In genomic region chr7:66008892-66009273, GRCm38 (mm10) we compare ENCODE assay signal across 23 mouse cellular contexts. TPM values are rescaled to one million over a fixed set of nuclear protein-coding genes. Genes with fewer than 3 reads are reported as not detected.
DNase-seq lines count a peak whose midpoint lies in the region; ATAC-seq and TF ChIP-seq lines count a peak whose summit lies in the region.
"Had no signal": no experiment of that assay in that cellular context is flagged by ENCODE, and none has a peak within 500 bp of the region (broad histone marks: within the 10 kb centered on the region; RNA-seq: fewer than 3 reads in every experiment).

No protein-coding gene starts in this region.

- ATAC-seq in forebrain, embryonic 16.5 days: peak; percentile 51; the same call in 1 of the 2 replicates
- no peak for ATAC-seq in forebrain, embryonic 11.5 days (replicated peaks; ENCODE audit: low FRiP score)
- ATAC-seq in erythroblast, adult 5-6 weeks (replicated peaks; ENCODE audit: low FRiP score, poor library complexity, severe bottlenecking): no peak
- ATAC-seq: hindbrain, embryonic 16.5 days had no signal

- H3K27ac ChIP-seq in forebrain, embryonic 16.5 days (ENCODE audit: low read length): no peak overlapping the region
- no peak overlapping the region for H3K27ac ChIP-seq in forebrain, embryonic 11.5 days (ENCODE audit: low read depth, low read length)
- no peak overlapping the region for H3K27ac ChIP-seq in left cerebral cortex, adult 2 months
- H3K27ac ChIP-seq: heart, embryonic 10.5 days; macrophage had no signal

- H3K27me3 ChIP-seq in forebrain, embryonic 16.5 days (replicated peaks; ENCODE audit: control insufficient read depth, insufficient read depth, low read length): no peaks in the 10 kb centered on the region
- H3K27me3 ChIP-seq in forebrain, embryonic 11.5 days (ENCODE audit: control insufficient read depth, insufficient read depth, low read length): no peaks in the 10 kb centered on the region

- no peaks in the 10 kb centered on the region for H3K36me3 ChIP-seq in forebrain, embryonic 16.5 days (ENCODE audit: control insufficient read depth, insufficient read depth)
- H3K36me3 ChIP-seq in forebrain, embryonic 11.5 days (ENCODE audit: control insufficient read depth, insufficient read depth, low read length): no peaks in the 10 kb centered on the region
- H3K36me3 ChIP-seq: heart, embryonic 10.5 days had no signal

- no peak for TF ChIP-seq CTCF in left cerebral cortex, adult 2 months (IDR thresholded peaks at IDR 0.05)

- intact Hi-C loops in left cerebral cortex, postnatal 14 days (cut with DNase I): no loop called here
- intact Hi-C loops in left cerebral cortex, adult 2 months (cut with DNase I): no loop called here

- H3K9me3 ChIP-seq in forebrain, embryonic 16.5 days (ENCODE audit: control insufficient read depth, low read length): no peaks in the 10 kb centered on the region
- H3K9me3 ChIP-seq in forebrain, embryonic 11.5 days (ENCODE audit: control insufficient read depth, low read length): no peaks in the 10 kb centered on the region
- H3K9me3 ChIP-seq: heart, embryonic 10.5 days had no signal

- no peak overlapping the region for H3K9ac ChIP-seq in forebrain, embryonic 16.5 days (replicated peaks; ENCODE audit: low read depth, low read length)
- no peak overlapping the region for H3K9ac ChIP-seq in forebrain, embryonic 11.5 days (ENCODE audit: low read length)

- no peak for DNase-seq in forebrain, embryonic 11.5 days (ENCODE audit: low spot score)
- peak; percentile 19 to 28 for DNase-seq in left cerebral cortex, postnatal 14 days (ENCODE audit: low spot score in 2 of 2)
- no peak for DNase-seq in left cerebral cortex, adult 2 months (ENCODE audit: extremely low spot score in 1 of 2, low spot score in 2 of 2)
- peak; percentile 41 to 50 for DNase-seq in right cerebral cortex, postnatal 10 days (ENCODE audit: low spot score in 2 of 2)
- DNase-seq in right cerebral cortex, postnatal 25 days: no peak
- DNase-seq: adrenal gland, adult 2 months; gastrocnemius, postnatal 36 days; heart, postnatal 14 days; kidney, adult 18-20 months; kidney, postnatal 36 days; midbrain, embryonic 14.5 days; right cerebral cortex, postnatal 4 days; thymus, adult 2 months had no signal

- peak overlapping the region; percentile 2; the same call in 1 of the 2 replicates for H3K4me2 ChIP-seq in forebrain, embryonic 16.5 days (ENCODE audit: low read length)
- H3K4me2 ChIP-seq in forebrain, embryonic 11.5 days (ENCODE audit: low read depth, low read length, severe bottlenecking): no peak overlapping the region
- H3K4me2 ChIP-seq: liver, embryonic 11.5 days had no signal

- no peak overlapping the region for H3K4me3 ChIP-seq in forebrain, embryonic 16.5 days (replicated peaks; ENCODE audit: low read length)
- H3K4me3 ChIP-seq in forebrain, embryonic 11.5 days (ENCODE audit: low read depth, low read length): no peak overlapping the region
- H3K4me3 ChIP-seq in left cerebral cortex, adult 2 months: no peak overlapping the region
- H3K4me3 ChIP-seq: heart, embryonic 10.5 days had no signal

- WGBS in forebrain, embryonic 16.5 days: 56% methylated on average over 16 of the region's 16 CpGs
- WGBS in forebrain, embryonic 11.5 days: 93% methylated on average over 16 of the region's 16 CpGs

- peaks cover 11% of the 10 kb centered on the region for H3K4me1 ChIP-seq in forebrain, embryonic 16.5 days (replicated peaks; ENCODE audit: control insufficient read depth, insufficient read depth, low read length)
- 0 out of 2 replicates have a peak, but pooled peaks cover 3% of the 10 kb centered on the region for H3K4me1 ChIP-seq in forebrain, embryonic 11.5 days (replicated peaks; ENCODE audit: control insufficient read depth, insufficient read depth, low read length)
- H3K4me1 ChIP-seq: heart, embryonic 10.5 days had no signal

RNA-seq across cellular contexts. Expression of gene Gm45213, which starts 34.5 kb away (rescaled TPM):
- polyA plus RNA-seq in forebrain, embryonic 16.5 days (2015; fragmentation: Nextera tagmentation; extraction: Ambion mirVana): not detected in 2 replicates
- polyA plus RNA-seq in forebrain, embryonic 11.5 days (2014; fragmentation: Nextera tagmentation; extraction: Ambion mirVana): not detected in 2 replicates
- not detected for total RNA-seq in left cerebral cortex, postnatal 14 days (2021)
- not detected for total RNA-seq in left cerebral cortex, adult 2 months (2021)
- not detected in 2 replicates for total RNA-seq in erythroblast, adult 5-6 weeks (2015; ENCODE audit: low replicate concordance)
- not detected in 2 replicates for total RNA-seq in erythroblast, adult 5-6 weeks (2017; ENCODE audit: low replicate concordance)
- total RNA-seq: adrenal gland, adult 2 months; gastrocnemius, postnatal 36 days; heart, postnatal 14 days; left cerebral cortex, postnatal 10 days; MEL had no signal
- polyA plus RNA-seq: adrenal gland, adult 2 months; embryonic facial prominence, embryonic 11.5 days; frontal cortex, adult 2 months; heart, embryonic 10.5 days; hindbrain, embryonic 16.5 days; liver, embryonic 11.5 days; macrophage; midbrain, embryonic 14.5 days; thymus, adult 2 months had no signal

RNA-seq across cellular contexts. Expression of gene Snrpa1, which starts 49.9 kb away (rescaled TPM):
- polyA plus RNA-seq in forebrain, embryonic 16.5 days (2015; fragmentation: Nextera tagmentation; extraction: Ambion mirVana): 147 and 154 TPM in 2 replicates
- 229 and 250 TPM in 2 replicates for polyA plus RNA-seq in forebrain, embryonic 11.5 days (2014; fragmentation: Nextera tagmentation; extraction: Ambion mirVana)
- 10 to 100 TPM; 32.6 to 33.1 TPM for total RNA-seq in left cerebral cortex, postnatal 14 days (2021)
- total RNA-seq in left cerebral cortex, adult 2 months (2021): 10 to 100 TPM; 36.8 to 37.0 TPM
- total RNA-seq in erythroblast, adult 5-6 weeks (2015; ENCODE audit: low replicate concordance): 22.6 and 33.0 TPM in 2 replicates
- total RNA-seq in erythroblast, adult 5-6 weeks (2017; ENCODE audit: low replicate concordance): 14.6 and 24.2 TPM in 2 replicates

Comparison
In these comparisons a context has a peak if more than half of its experiments do, and no peak if none do; other contexts are left out.
1. DNase-seq: peak in left cerebral cortex, postnatal 14 days (2 of 2) and right cerebral cortex, postnatal 10 days (2 of 2); none in forebrain, embryonic 11.5 days (single experiment), left cerebral cortex, adult 2 months (0 of 2) and right cerebral cortex, postnatal 25 days (single experiment).